Mouse (Mus musculus) layer of hippocampus, postnatal 36 days (tissue): ENCODE measurements at regions not wholly inside any gene's neighbourhood (a gene's known extent, or its start where the extent isn't known, plus 50 kb on each side); places are given as distances from the start of the nearest gene placed in this dataset.

ENCODE experiments used
- DNase-seq, 2 experiments: peaks; one replicate each; pipeline ENCODE4 v3.0.0; 2022

DNA sequence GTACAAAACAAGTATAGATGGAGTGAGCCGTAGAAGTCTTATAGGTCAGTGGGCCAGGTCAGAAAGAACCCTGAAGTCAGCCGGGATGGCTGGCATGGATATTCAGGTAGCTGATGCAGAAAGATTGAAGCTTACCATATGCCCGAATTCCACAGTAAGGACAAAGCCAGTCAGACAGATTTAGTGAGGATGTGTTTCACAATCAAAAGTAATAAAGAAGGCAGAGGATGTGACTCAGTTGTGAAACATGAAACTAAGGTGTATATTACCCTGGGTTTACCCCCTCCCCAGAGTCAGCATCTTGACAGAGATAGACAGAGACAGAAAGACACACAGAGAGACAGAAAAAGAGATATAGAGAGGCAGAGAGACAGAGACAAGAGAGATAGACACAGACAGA, 109.3 kb upstream of the Sgcd start:
- no peak for DNase-seq

DNA sequence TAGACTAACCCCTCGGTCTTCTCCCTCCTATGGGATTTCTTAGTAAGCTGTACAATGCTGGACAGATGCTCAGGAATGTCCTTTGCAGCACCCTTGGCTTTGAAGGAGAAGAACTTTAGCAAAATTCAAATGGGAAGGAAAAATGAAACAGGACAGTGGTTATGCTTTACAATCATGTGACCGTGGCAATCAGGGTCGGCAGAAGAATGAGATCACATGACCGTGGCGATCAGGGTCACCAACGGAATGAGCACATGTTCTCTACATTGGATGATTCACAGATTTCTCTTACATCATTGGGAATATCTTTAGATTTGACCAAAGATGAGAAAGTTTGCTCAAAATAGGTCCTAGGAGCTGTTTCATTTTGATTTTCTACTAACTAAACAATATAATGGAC, 108.7 kb upstream of the Sgcd start:
- DNase-seq: no peak

DNA sequence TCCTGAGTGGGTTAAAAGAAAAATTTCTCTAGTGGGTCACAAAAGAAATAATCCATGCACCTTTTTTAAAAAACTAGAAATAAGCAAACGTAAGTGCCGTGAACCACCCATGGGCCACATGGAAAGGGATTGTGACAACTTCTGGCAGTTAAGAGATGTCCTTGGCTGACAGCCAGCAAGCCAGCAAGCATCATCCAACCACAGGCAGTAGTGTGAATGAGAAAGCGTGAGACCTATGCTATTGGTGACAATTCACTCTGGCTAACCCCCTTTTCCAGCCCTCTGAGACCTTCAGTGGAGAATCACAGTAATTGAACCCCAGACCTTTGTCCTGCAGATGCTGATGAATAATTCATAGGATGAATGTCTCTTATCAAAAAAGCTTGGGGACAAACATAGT, 78.3 kb upstream of the Sgcd start:
- peak in 1 of 2 experiments; percentile 16 for DNase-seq

DNA sequence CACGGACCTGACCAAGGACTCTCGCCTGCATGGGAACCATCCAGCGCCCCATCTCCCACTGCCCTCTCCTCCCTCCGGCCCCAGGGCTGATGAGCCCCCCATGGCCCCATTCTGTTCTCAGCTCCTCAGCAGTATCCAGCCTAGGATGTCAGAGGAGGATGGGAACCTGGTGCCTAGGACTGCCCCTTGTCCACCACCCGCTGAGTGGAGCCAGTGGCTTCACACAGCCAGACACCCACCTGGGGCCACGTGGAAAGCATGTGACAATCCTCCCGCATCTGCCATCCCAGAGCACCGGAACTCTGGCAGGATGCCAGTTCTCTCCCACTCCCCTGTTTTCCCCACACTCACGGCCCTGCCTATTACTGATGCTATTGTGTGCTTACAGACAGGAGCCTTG, 75.0 kb upstream of the Sgcd start:
- no peak for DNase-seq

DNA sequence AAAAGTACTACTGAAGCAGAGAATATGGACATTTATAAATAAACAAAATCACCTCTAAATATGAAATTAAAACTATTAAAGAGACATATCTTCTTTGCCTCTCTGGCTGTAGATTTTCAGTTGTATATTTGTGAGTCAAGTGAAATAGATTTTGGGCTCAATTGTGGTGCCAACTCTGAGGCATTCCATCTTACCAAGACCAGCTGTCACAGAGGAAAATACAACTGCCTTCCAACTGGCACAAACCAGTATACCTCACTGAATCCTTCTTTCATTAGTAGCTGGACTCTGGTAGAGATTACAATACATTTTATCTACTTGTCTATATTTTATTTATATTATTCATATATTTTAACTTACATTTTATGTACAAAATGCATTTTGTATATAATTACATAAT, 72.7 kb upstream of the Sgcd start:
- DNase-seq: no peak

DNA sequence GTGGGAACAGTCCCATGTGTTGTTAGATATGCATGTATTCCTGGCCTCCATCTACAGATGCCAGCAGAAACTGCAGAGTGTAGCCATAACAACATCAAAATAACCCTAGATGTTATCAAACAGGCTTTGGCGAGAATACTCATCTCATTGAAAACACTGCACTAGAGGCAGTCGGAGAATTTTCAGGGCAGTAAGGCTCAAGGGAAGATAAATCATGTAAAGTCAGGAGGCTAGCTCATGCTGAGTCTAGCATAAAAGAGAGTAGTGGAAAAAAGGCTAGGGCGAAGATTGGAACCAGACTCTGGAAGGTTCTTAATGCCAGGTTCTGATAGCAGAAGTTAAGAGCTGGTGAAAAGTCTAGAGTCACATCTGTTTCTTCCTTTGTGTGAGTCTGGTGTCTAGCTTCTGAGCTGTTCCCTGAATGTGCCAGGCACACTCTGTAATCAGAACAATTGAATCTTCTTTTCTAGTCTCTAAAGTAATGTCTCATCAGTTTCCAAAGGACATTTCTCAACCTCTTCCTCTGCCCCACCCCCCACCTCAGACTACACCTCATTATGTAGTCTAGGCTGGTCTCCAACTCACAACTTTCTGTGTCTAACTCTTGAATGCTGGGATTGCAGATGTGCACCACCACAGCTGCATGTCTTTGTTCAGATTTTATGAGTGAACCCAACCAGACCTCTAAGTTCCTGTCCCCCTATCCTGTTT, 62.5 kb upstream of the Sgcd start:
- DNase-seq: no peak

DNA sequence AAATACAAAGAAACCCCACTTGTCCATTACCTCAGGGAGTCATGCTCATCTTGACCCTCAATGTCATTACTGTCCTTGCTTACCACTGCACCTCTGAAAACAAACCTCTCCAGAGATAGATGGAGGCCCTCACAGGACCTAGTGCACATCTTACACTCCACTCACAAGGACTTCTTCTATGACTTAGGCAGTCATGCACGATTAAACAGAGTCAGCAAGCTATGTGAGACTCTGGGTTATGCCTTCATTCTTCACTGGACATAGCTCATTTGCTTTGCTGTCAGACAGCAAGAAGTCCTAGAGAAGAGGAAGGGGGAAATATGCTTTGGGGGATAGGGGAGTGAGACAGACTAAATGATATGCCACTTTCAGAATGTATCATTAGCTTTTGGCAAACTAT, 59.5 kb upstream of the Sgcd start:
- DNase-seq: no peak
